Mouse (Mus musculus): ENCODE measurements at regions not wholly inside any gene's neighbourhood (a gene's known extent, or its start where the extent isn't known, plus 50 kb on each side); places are given as distances from the start of the nearest gene placed in this dataset.

GRCm38 (mm10) chr3:6681411-6681810 is 61.2 kb upstream of the 1700008P02Rik start:
- no peak for DNase-seq (ENCODE audit: low read depth)

GRCm38 (mm10) chr3:6676382-6676781 is 56.1 kb upstream of the 1700008P02Rik start:
- no peak for DNase-seq (ENCODE audit: low read depth)

GRCm38 (mm10) chr3:6675354-6675753 is 55.1 kb upstream of the 1700008P02Rik start:
- no peak for DNase-seq (ENCODE audit: low read depth)

All from fibroblast of lung, adult 2 months (primary cell).